Mouse (Mus musculus) kidney, postnatal 4 days (tissue): ENCODE results near the gene Gab1.
A peak's percentile ranks its signal among the peaks of the same experiment; 100 is the strongest.

Source experiments
- DNase-seq, 2 experiments: peaks; one replicate each; pipeline ENCODE4 v3.0.0; 2021; ENCODE audit warnings: mixed read lengths in 2 of 2

Gene Gab1

DNA sequence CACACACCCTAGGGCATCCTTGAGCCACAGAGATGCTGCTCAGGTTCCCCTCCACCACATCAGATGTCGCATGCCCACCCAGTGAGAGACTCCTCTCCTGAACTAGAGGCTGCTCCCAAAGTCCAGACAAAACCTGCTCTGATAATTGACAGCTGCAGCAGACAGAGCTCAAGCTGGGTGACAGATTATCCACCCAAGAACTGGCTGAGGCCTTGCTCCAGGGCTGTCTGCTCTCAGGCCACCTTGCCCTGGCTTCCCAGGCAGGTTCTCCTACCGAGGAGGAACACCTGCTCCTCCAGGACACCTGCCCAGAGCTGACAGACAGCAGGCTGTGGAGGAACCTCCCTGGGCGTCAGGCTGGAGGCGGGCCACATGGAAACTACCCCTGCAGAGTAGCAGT, 7.6 kb downstream of the Gab1 start:
- DNase-seq: no peak

DNA sequence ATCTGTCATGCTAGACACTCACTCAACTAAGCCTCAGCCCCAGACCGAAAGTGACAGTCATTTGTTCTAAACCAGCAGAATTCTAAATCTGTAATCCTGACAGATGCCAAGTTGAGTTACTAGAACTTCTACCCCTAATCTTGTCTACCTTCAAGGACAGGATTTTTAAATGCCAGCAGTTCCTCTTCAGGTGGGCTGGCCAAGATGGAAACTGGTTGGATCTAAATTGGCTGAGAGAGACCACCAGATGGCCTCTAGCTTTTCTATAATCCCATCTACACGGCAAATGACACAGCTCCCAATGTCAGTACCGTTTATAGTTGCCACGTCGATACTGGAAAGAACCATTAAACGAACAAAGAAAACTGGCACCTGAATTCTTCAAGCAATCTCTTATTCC, 8.9 kb downstream of the Gab1 start:
- DNase-seq: no peak

GRCm38 (mm10) chr8:80870535-80871204, 9.6 kb downstream of the Gab1 start:
- DNase-seq: no peak

DNA sequence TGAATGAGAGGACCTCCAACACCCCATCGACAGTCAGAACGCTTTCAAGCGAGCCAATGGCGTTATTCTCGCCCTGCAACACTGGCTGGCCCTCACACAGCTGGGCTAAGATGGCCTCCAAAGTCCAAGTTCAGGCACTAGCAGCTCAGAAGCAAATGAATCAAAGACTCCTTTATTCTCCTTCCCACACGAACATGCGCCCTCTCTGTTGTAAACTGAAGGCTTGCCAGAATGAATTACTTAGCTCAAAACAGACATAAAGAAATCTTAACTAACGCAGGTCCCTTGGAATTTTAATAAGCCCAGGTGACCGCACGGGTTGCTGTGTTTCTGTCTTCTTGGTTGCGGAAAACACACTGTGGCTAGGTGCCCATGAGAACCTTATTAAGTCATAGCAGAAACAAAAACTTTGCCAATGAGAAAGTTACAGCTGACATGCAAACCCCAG, 10.4 kb downstream of the Gab1 start:
- no peak for DNase-seq

DNA sequence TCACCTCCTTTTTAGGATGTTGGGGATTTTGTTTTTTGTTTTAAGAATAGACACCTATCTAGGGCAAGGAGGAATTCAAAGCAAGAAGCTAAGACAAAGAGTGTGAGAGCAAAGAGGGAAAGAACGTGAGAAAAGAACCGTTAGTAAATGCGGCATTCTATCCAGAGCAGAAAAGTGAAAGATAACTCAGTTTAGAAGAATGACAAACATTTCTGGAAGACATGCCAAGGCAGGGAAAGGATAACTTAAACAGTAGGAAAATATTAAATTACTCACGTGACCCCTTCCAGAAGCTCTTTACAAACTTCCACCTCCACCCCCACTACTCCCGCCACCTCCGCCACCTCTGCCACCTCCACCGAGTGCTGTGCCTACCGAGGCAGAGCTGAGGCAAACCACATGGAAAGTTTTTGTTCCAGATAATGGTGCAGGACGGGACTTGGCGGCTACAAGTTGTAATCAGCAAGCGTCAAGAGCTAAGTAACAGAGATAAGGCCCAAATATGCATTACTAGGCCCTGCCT, 11.5 kb downstream of the Gab1 start:
- peak in 1 of 2 experiments; percentile 51 for DNase-seq

GRCm38 (mm10) chr8:80868006-80868702, 12.2 kb downstream of the Gab1 start:
- no peak for DNase-seq

DNA sequence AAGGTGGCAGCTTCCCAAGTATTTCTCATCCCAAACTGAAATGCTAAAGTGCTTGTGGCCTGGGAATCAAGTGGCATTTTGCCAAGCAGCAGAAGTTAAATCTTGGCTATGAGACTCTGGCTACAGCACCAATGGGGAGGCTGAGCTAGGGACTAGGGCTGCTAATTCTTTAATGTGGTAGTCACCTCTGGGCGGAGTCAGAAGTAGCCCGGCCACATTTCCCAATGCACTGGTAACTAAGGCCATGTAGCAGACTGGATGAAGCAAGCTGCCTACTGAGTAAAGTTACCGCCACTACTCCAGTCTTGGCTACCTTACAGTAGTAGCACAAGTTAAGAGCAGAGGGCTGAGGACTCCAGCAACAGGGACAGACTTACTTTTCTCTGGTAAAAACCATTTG, 12.7 kb downstream of the Gab1 start:
- no peak for DNase-seq

GRCm38 (mm10) chr8:80865181-80865784, 15.0 kb downstream of the Gab1 start:
- no peak for DNase-seq

GRCm38 (mm10) chr8:80863393-80863792, 16.9 kb downstream of the Gab1 start:
- DNase-seq: peak in 1 of 2 experiments; percentile 17

- DNase-seq: no peak
Observed at GRCm38 (mm10) chr8:80859180-80859775, 21.0 kb downstream of the Gab1 start.

DNA sequence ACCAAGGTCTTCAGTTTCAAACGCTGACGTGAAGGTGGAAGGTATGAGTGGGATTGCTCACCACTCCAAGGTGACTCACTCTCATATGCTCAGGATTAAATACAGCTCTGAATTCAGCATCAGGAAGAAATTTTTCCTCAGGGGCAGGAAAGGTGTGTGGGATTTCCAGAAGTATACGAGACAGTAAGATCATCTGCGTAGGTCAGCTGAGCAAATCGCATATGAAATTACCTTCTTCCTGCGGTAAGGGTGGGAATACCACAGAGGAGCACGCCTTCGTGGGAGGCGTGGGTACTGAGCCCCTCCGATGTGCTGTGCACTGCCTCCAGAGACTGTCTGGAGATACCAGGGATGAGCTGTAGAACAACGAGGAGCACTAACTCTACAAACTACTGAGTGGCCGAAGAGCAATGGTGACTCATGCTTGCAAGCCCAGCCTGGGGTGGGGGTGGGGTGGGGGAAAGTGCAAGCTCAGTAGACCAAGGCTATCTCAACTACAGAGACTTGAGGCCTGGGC, 22.4 kb downstream of the Gab1 start:
- DNase-seq: no peak

GRCm38 (mm10) chr8:80857128-80857527, 23.2 kb downstream of the Gab1 start:
- no peak for DNase-seq

GRCm38 (mm10) chr8:80856606-80857005, 23.7 kb downstream of the Gab1 start:
- DNase-seq: peak; percentile 56 to 71

DNA sequence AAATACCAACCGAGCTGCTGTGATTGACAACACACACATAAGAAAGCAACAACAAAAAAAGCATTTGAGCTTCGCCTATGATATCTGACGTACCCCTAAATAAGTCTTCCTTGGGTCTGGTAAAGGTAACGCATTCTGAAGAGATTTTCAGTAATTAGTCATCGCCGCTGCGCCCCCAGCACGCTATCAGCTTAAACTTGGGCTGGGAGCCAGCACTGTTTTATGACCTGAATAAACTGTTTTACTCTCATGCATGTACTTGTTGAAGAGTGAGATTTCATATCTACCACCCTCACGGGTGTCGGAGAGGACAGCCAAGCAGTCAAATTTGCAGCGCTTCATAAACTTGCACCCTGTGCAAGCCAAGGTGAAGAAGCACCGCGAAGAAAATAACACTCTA, 26.7 kb downstream of the Gab1 start:
- DNase-seq: peak; percentile 51 to 53

DNA sequence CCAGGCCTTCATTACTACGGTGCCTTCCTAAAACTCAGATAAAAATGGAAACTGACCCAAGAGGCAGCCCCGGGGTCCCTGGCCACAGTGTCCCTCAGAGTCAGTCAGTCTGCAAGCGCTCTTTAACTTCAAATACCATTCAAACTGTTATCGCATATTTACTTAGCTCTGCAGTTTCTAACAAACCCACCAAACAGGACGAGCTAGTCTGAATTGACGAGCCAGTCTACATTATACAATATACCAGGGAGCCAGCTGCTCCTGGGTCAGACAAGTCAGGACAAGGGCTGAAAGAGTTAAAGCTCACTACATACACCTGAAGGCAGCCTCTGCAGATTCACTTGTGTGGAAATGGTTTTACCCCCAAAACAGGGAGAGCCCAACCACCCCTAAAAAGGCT, 27.1 kb downstream of the Gab1 start:
- DNase-seq: no peak

- DNase-seq: no peak
Observed at GRCm38 (mm10) chr8:80852412-80853165, 27.7 kb downstream of the Gab1 start.

- no peak for DNase-seq
Observed at GRCm38 (mm10) chr8:80851648-80852047, 28.7 kb downstream of the Gab1 start.

- no peak for DNase-seq
Observed at GRCm38 (mm10) chr8:80850013-80850412, 30.3 kb downstream of the Gab1 start.

GRCm38 (mm10) chr8:80848631-80849030, 31.7 kb downstream of the Gab1 start:
- DNase-seq: no peak

DNA sequence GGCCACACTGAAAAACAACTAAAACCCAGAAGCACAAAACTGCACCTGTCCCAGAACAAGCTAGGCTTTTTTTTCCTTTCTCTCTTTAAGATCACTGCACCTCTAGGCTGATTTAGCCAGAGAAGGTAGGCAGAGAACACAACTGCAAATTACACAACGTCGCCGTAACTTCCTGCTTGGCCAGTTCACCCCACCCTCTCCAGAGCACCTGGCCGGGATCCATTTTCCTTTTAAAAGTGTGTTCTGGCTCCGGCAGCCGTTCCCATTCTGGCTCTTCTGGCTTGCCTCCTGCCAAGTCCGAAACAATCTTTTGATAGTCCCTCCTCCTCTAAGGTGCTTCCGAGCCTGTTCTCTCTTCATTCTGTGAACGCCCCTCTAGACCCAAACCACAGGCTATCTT, 32.4 kb downstream of the Gab1 start:
- no peak for DNase-seq

- no peak for DNase-seq
Observed at GRCm38 (mm10) chr8:80845284-80845683, 35.0 kb downstream of the Gab1 start.

- DNase-seq: no peak
Observed at GRCm38 (mm10) chr8:80843744-80844434, 36.4 kb downstream of the Gab1 start.
